In the genomic region with DNA sequence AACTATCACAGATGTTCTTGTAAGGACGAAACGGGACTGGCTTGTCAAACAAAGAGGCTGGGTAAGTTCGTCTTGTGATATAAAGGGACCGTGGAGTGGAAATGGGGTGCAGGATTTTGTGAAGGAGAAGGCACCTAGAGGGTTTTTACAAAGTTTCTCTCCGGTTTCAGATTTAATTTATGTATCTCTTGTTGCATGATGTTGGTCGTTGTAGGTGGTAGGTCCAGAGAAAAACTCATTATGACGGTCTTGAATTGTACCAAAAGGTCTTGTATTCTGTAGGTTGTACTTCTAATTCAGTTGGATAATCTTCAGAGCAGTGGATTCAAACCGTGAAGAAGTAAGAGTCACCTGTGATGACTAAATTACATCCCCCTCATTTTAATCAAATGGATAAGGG, we compare ENCODE assay signal across 8 mouse cellular contexts. TPM values are rescaled to one million over a fixed set of nuclear protein-coding genes. Genes with fewer than 3 reads are reported as not detected.
A peak's percentile ranks its signal among the peaks of the same experiment; 100 is the strongest.
DNase-seq lines count a peak whose midpoint lies in the region; ATAC-seq and TF ChIP-seq lines count a peak whose summit lies in the region.

No protein-coding gene starts in this region.

- H3K27me3 ChIP-seq in cerebellum, adult 2 months (ENCODE audit: control insufficient read depth, insufficient read depth, low read length), result no peaks in the 10 kb centered on the region
- no peaks in the 10 kb centered on the region for H3K27me3 ChIP-seq in neural tube, embryonic 11.5 days (ENCODE audit: control insufficient read depth, insufficient read depth, low read length)
- no peaks in the 10 kb centered on the region for H3K27me3 ChIP-seq in limb, embryonic 15.5 days
- no peaks in the 10 kb centered on the region for H3K27me3 ChIP-seq in stomach, embryonic 16.5 days (ENCODE audit: control insufficient read depth, insufficient read depth, low read length)

- peak overlapping the region; percentile 99 for H3K9ac ChIP-seq in neural tube, embryonic 11.5 days (ENCODE audit: low read length)
- peak overlapping the region; percentile 99 for H3K9ac ChIP-seq in limb, embryonic 15.5 days
- peak overlapping the region; percentile 100 for H3K9ac ChIP-seq in stomach, embryonic 16.5 days (ENCODE audit: low read length)

- TF ChIP-seq CTCF in cerebellum, adult 2 months (IDR thresholded peaks at IDR 0.05; ENCODE audit: borderline replicate concordance, insufficient read depth, low read depth, low read length), result no peak

- peak overlapping the region; percentile 67 for H3K4me3 ChIP-seq in cerebellum, adult 2 months (replicated peaks; ENCODE audit: insufficient read depth, low read depth, low read length)
- H3K4me3 ChIP-seq in neural tube, embryonic 11.5 days (ENCODE audit: low read depth, low read length), result peak overlapping the region; percentile 99
- H3K4me3 ChIP-seq in limb, embryonic 15.5 days, result peak overlapping the region; percentile 95
- H3K4me3 ChIP-seq in stomach, embryonic 16.5 days (replicated peaks; ENCODE audit: low read length), result peak overlapping the region; percentile 91

- DNase-seq in cerebellum, adult 2 months, result no peak
- DNase-seq in cerebellum, adult 11-12 months, result no peak
- DNase-seq in neural tube, embryonic 11.5 days (ENCODE audit: low spot score), result no peak
- no peak for DNase-seq in neural tube, embryonic 10.5 days (ENCODE audit: extremely low spot score, low spot score)
- DNase-seq in left cerebral cortex, postnatal 36 days (ENCODE audit: low spot score in 2 of 2), result no peak
- DNase-seq in embryo, embryonic 10.5 days (ENCODE audit: low spot score), result no peak

- H3K27ac ChIP-seq in cerebellum, adult 2 months (ENCODE audit: insufficient read depth, low read length), result peak overlapping the region; percentile 89; the same call in 1 of the 2 replicates
- no peak overlapping the region; the same call in 1 of the 2 replicates for H3K27ac ChIP-seq in neural tube, embryonic 11.5 days (ENCODE audit: low read depth, low read length)
- peak overlapping the region; percentile 99 for H3K27ac ChIP-seq in limb, embryonic 15.5 days
- H3K27ac ChIP-seq in stomach, embryonic 16.5 days (ENCODE audit: low read length), result peak overlapping the region; percentile 98

- ATAC-seq in neural tube, embryonic 11.5 days (ENCODE audit: insufficient read depth, low FRiP score, low TSS enrichment), result no peak
- no peak for ATAC-seq in limb, embryonic 15.5 days (ENCODE audit: insufficient number of reproducible peaks, low FRiP score, low TSS enrichment, low read depth)
- no peak for ATAC-seq in stomach, embryonic 16.5 days (ENCODE audit: insufficient read depth, low FRiP score)

- peak overlapping the region; percentile 82 for H3K4me2 ChIP-seq in neural tube, embryonic 11.5 days (ENCODE audit: low read depth)
- peak overlapping the region; percentile 62 for H3K4me2 ChIP-seq in limb, embryonic 15.5 days
- H3K4me2 ChIP-seq in stomach, embryonic 16.5 days (ENCODE audit: low read depth, low read length), result peak overlapping the region; percentile 81

- no peak for TF ChIP-seq POLR2A in cerebellum, adult 2 months (IDR thresholded peaks at IDR 0.05; ENCODE audit: borderline replicate concordance, insufficient read depth, low read length)

- intact Hi-C loops in left cerebral cortex, postnatal 36 days (cut with DNase I), result no loop called here

- no peaks in the 10 kb centered on the region for H3K9me3 ChIP-seq in neural tube, embryonic 11.5 days (ENCODE audit: control insufficient read depth, low read length)
- H3K9me3 ChIP-seq in limb, embryonic 15.5 days, result no peaks in the 10 kb centered on the region
- no peaks in the 10 kb centered on the region for H3K9me3 ChIP-seq in stomach, embryonic 16.5 days (replicated peaks; ENCODE audit: control insufficient read depth, low read length)

- peaks cover 6% of the 10 kb centered on the region; the same call in 1 of the 2 replicates for H3K36me3 ChIP-seq in neural tube, embryonic 11.5 days (ENCODE audit: control insufficient read depth, insufficient read depth, low read length)
- peaks cover 35% of the 10 kb centered on the region for H3K36me3 ChIP-seq in limb, embryonic 15.5 days
- H3K36me3 ChIP-seq in stomach, embryonic 16.5 days (ENCODE audit: control insufficient read depth, insufficient read depth, low read length), result peaks cover 18% of the 10 kb centered on the region

- peaks cover 15% of the 10 kb centered on the region for H3K4me1 ChIP-seq in cerebellum, adult 2 months (ENCODE audit: control insufficient read depth, insufficient read depth, low read length)
- peaks cover 18% of the 10 kb centered on the region for H3K4me1 ChIP-seq in neural tube, embryonic 11.5 days (ENCODE audit: control insufficient read depth, insufficient read depth, low read length)
- peaks cover 40% of the 10 kb centered on the region for H3K4me1 ChIP-seq in limb, embryonic 15.5 days
- H3K4me1 ChIP-seq in stomach, embryonic 16.5 days (ENCODE audit: control insufficient read depth, insufficient read depth, low read length), result peaks cover 35% of the 10 kb centered on the region

- WGBS in cerebellum, adult 2 months, result 1% methylated on average over 8 of the region's 8 CpGs
- 2% methylated on average over 8 of the region's 8 CpGs for WGBS in neural tube, embryonic 11.5 days
- 1% methylated on average over 8 of the region's 8 CpGs for WGBS in limb, embryonic 15.5 days
- 1% methylated on average over 8 of the region's 8 CpGs for WGBS in stomach, embryonic 16.5 days

RNA-seq across cellular contexts. Expression of a gene that starts 1.4 kb away (rescaled TPM):
- polyA plus RNA-seq in cerebellum, adult 2 months (2012; rRNA removed), result 43.6 and 45.4 TPM in 2 replicates
- polyA plus RNA-seq in neural tube, embryonic 11.5 days (2014; fragmentation: Nextera tagmentation; extraction: Ambion mirVana), result 75.7 and 79.4 TPM in 2 replicates
- 35.2 and 46.1 TPM in 2 replicates for polyA plus RNA-seq in limb, embryonic 15.5 days (2015; fragmentation: Nextera tagmentation; extraction: Ambion mirVana)
- polyA plus RNA-seq in stomach, embryonic 16.5 days (2015; fragmentation: Nextera tagmentation; extraction: Ambion mirVana), result 16.5 and 20.5 TPM in 2 replicates
- 10 to 100 TPM; 49.9 to 56.5 TPM for total RNA-seq in left cerebral cortex, postnatal 36 days (2021)

RNA-seq across cellular contexts. Expression of a gene that starts 27.8 kb away (rescaled TPM):
- polyA plus RNA-seq in cerebellum, adult 2 months (2012; rRNA removed), result 13.5 and 15.9 TPM in 2 replicates
- polyA plus RNA-seq in neural tube, embryonic 11.5 days (2014; fragmentation: Nextera tagmentation; extraction: Ambion mirVana), result 0.42 and 0.82 TPM in 2 replicates
- polyA plus RNA-seq in limb, embryonic 15.5 days (2015; fragmentation: Nextera tagmentation; extraction: Ambion mirVana), result 5.4 and 11.2 TPM in 2 replicates
- polyA plus RNA-seq in stomach, embryonic 16.5 days (2015; fragmentation: Nextera tagmentation; extraction: Ambion mirVana), result 13.3 and 20.5 TPM in 2 replicates
- 1 to 10 TPM; 4.2 to 4.9 TPM for total RNA-seq in left cerebral cortex, postnatal 36 days (2021)

RNA-seq across cellular contexts. Expression of a gene that starts 35.2 kb away (rescaled TPM):
- 84.5 and 88.8 TPM in 2 replicates for polyA plus RNA-seq in cerebellum, adult 2 months (2012; rRNA removed)
- 84.4 TPM in 2 replicates for polyA plus RNA-seq in neural tube, embryonic 11.5 days (2014; fragmentation: Nextera tagmentation; extraction: Ambion mirVana)
- 73.4 and 74.7 TPM in 2 replicates for polyA plus RNA-seq in limb, embryonic 15.5 days (2015; fragmentation: Nextera tagmentation; extraction: Ambion mirVana)
- 70.3 and 73.0 TPM in 2 replicates for polyA plus RNA-seq in stomach, embryonic 16.5 days (2015; fragmentation: Nextera tagmentation; extraction: Ambion mirVana)
- 100 to 1,000 TPM; 361 to 394 TPM for total RNA-seq in left cerebral cortex, postnatal 36 days (2021)
